Mouse (Mus musculus) G1E (cell line): ENCODE measurements at regions not wholly inside any gene's neighbourhood (a gene's known extent, or its start where the extent isn't known, plus 50 kb on each side); places are given as distances from the start of the nearest gene placed in this dataset.

Experiments
- CTCF ChIP-seq: IDR thresholded peaks from 2 replicates; pipeline ENCODE4 v1.5.1; 2012; ENCODE audit warnings: low read depth, low read length, inconsistent platforms, mixed read lengths
- GATA1 ChIP-seq: IDR thresholded peaks from 2 replicates; pipeline ENCODE4 v1.6.1; 2012; ENCODE audit warnings: borderline replicate concordance, low read length, inconsistent platforms, mixed read lengths
- GATA2 ChIP-seq: IDR thresholded peaks from 2 replicates; pipeline ENCODE4 v1.6.1; 2012; ENCODE audit warnings: low read depth, low read length, inconsistent platforms, borderline replicate concordance

- TF ChIP-seq CTCF (no peak), GATA1 (no peak), GATA2 (no peak)
These were observed 142.8 kb downstream of the Arrdc4 start for GRCm38 (mm10) chr7:68606278-68606677.
